Mouse (Mus musculus): ENCODE data around the gene Obp2b.

- no peak for TF ChIP-seq CTCF (IDR thresholded peaks at IDR 0.05; ENCODE audit: control insufficient read depth, insufficient read depth, low read length)
- TF ChIP-seq POLR2A (IDR thresholded peaks at IDR 0.05; ENCODE audit: borderline replicate concordance, control insufficient read depth, low read depth, low read length) = no peak
Measured at GRCm38 (mm10) chr2:25708121-25708520, 28.7 kb upstream of the Obp2b start.
